In genomic region chr2:30897291-30897690, GRCm38 (mm10) we compare ENCODE assay signal across 14 mouse cellular contexts. TPM values are rescaled to one million over a fixed set of nuclear protein-coding genes. Genes with fewer than 3 reads are reported as not detected.
DNase-seq lines count a peak whose midpoint lies in the region; ATAC-seq lines count a peak whose summit lies in the region.
"Had no signal": no experiment of that assay in that cellular context is flagged by ENCODE, and none has a peak within 500 bp of the region (broad histone marks: within the 10 kb centered on the region; RNA-seq: fewer than 3 reads in every experiment).

No protein-coding gene starts in this region.

- H3K4me1 ChIP-seq in lung, embryonic 15.5 days: peaks cover 33% of the 10 kb centered on the region
- peaks cover 34% of the 10 kb centered on the region for H3K4me1 ChIP-seq in embryonic facial prominence, embryonic 13.5 days

- ATAC-seq in lung, embryonic 15.5 days (ENCODE audit: borderline replicate concordance, extremely low read depth, low FRiP score, low TSS enrichment): peak; percentile 48; the same call in 1 of the 2 replicates
- ATAC-seq in embryonic facial prominence, embryonic 13.5 days (ENCODE audit: insufficient number of reproducible peaks, insufficient read depth, low FRiP score, low TSS enrichment, low read depth): peak; percentile 34

- no peak overlapping the region for H3K4me2 ChIP-seq in lung, embryonic 15.5 days
- H3K4me2 ChIP-seq in embryonic facial prominence, embryonic 13.5 days: 0 out of 2 replicates have a peak overlapping the region, but pooled peaks have one; percentile 5
- H3K4me2 ChIP-seq: lung, embryonic 14.5 days; neural tube, embryonic 13.5 days had no signal

- H3K9ac ChIP-seq in lung, embryonic 15.5 days: no peak overlapping the region
- H3K9ac ChIP-seq in embryonic facial prominence, embryonic 13.5 days: no peak overlapping the region
- H3K9ac ChIP-seq: lung, embryonic 14.5 days; neural tube, embryonic 13.5 days had no signal

- no peaks in the 10 kb centered on the region for H3K9me3 ChIP-seq in lung, embryonic 15.5 days
- no peaks in the 10 kb centered on the region for H3K9me3 ChIP-seq in embryonic facial prominence, embryonic 13.5 days
- H3K9me3 ChIP-seq: neural tube, embryonic 13.5 days had no signal

- H3K36me3 ChIP-seq in lung, embryonic 15.5 days: no peaks in the 10 kb centered on the region
- peaks cover 11% of the 10 kb centered on the region; the same call in 1 of the 2 replicates for H3K36me3 ChIP-seq in embryonic facial prominence, embryonic 13.5 days
- H3K36me3 ChIP-seq: neural tube, embryonic 13.5 days had no signal

- WGBS in lung, embryonic 15.5 days: 14% methylated on average over 6 of the region's 6 CpGs
- 33% methylated on average over 6 of the region's 6 CpGs for whole genome bisulfite sequencing in embryonic facial prominence, embryonic 13.5 days

- H3K4me3 ChIP-seq in lung, embryonic 15.5 days: no peak overlapping the region
- H3K4me3 ChIP-seq in embryonic facial prominence, embryonic 13.5 days: no peak overlapping the region
- H3K4me3 ChIP-seq: erythroblast, embryonic 14.5 days; neural tube, embryonic 13.5 days had no signal

- DNase-seq in adrenal gland, postnatal 14 days: peak; percentile 44
- no peak for DNase-seq in adrenal gland, postnatal 4 days (ENCODE audit: low spot score in 2 of 2)
- DNase-seq in lung, postnatal 25 days (ENCODE audit: low spot score): no peak
- peak; percentile 32 for DNase-seq in lung, postnatal 36 days
- DNase-seq in left cerebral cortex, adult 11 months (ENCODE audit: low spot score): no peak
- no peak for DNase-seq in layer of hippocampus, adult 9-10 months (ENCODE audit: low spot score)
- DNase-seq: cerebellum, adult 18-20 months; heart, adult 18-20 months; lung, embryonic 14.5 days; spleen, adult 18-20 months had no signal

- H3K27ac ChIP-seq in lung, embryonic 15.5 days: no peak overlapping the region
- peak overlapping the region; percentile 29 for H3K27ac ChIP-seq in embryonic facial prominence, embryonic 13.5 days
- H3K27ac ChIP-seq: neural tube, embryonic 13.5 days had no signal

- H3K27me3 ChIP-seq in lung, embryonic 15.5 days: peaks cover 7% of the 10 kb centered on the region; the same call in 1 of the 2 replicates
- H3K27me3 ChIP-seq in embryonic facial prominence, embryonic 13.5 days: no peaks in the 10 kb centered on the region

RNA-seq across cellular contexts. Expression of gene Ptges, which starts 32.4 kb away (rescaled TPM):
- 11.7 and 12.7 TPM in 2 replicates for total RNA-seq in adrenal gland, postnatal 14 days (2021)
- total RNA-seq in adrenal gland, postnatal 4 days (2021): 10 to 100 TPM; 14.6 to 16.9 TPM
- polyA plus RNA-seq in lung, embryonic 15.5 days (2015; fragmentation: Nextera tagmentation; extraction: Ambion mirVana): 19.3 and 24.1 TPM in 2 replicates
- polyA plus RNA-seq in embryonic facial prominence, embryonic 13.5 days (2015; fragmentation: Nextera tagmentation; extraction: Ambion mirVana): 15.8 and 19.8 TPM in 2 replicates
- polyA plus RNA-seq: erythroblast, embryonic 14.5 days had no signal

RNA-seq across cellular contexts. Expression of gene Tor1b, which starts 55.5 kb away (rescaled TPM):
- 40.7 and 41.9 TPM in 2 replicates for total RNA-seq in adrenal gland, postnatal 14 days (2021)
- total RNA-seq in adrenal gland, postnatal 4 days (2021): 10 to 100 TPM; 51.4 to 54.9 TPM
- polyA plus RNA-seq in lung, embryonic 15.5 days (2015; fragmentation: Nextera tagmentation; extraction: Ambion mirVana): 38.6 and 38.7 TPM in 2 replicates
- 37.2 and 37.6 TPM in 2 replicates for polyA plus RNA-seq in embryonic facial prominence, embryonic 13.5 days (2015; fragmentation: Nextera tagmentation; extraction: Ambion mirVana)

Comparison
In these comparisons a context has a peak if more than half of its experiments do, and no peak if none do; other contexts are left out.
1. DNase-seq: peak in adrenal gland, postnatal 14 days (single experiment) and lung, postnatal 36 days (single experiment); none in adrenal gland, postnatal 4 days (0 of 2), lung, postnatal 25 days (single experiment), left cerebral cortex, adult 11 months (single experiment) and layer of hippocampus, adult 9-10 months (single experiment).